Mouse (Mus musculus): ENCODE data around the gene Tmod4.

DNA sequence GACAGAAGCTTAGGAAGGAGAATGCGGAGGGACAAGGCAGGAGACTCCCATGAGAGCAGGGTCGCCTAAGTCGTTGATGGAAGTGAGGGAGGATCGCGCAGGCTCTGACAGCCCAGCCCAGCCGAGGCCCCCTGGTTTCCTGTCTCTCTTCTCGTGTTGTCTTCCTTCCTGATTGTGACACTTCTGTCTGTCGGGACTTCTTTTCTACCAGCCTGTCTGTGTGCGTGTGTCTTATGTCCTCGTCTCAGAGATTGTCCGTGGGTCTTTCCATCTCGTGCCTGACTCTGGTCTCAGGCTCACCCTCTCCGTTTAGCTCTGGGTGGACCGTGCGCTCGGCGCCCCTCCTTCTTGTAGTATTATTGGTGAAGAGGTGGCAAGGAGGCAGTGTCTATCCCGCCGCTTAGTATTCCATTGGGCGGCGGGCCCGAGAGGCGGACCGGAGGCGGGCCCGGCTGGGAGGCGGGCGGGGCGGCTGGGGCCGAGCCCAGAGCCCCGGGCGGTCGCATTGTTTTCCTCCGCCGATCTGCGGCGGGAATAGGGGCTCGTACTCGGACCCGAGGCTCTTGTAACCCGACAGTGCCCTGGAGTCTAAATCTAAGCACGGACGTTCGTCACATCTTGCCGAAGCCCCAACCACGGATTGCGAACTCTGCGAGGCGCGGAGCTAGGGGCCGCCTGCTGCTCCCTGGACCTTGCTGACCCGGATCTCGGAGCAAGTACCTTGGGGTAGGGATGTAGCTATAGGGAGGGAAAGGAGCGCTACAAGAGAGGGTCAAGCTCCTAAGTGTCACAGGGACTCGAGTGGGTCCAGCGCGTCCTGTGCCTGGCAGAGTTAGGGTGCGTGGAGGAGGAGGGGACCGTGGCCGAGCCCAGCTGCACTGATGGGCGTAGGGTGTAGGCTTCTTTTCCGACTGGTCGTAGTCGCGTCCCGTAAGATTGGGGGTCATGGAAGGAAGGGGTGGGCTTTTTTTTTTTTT is 36.0 kb downstream of the Tmod4 start, which contains the start of gene Sema6c:
- TF ChIP-seq CTCF (IDR thresholded peaks at IDR 0.05; ENCODE audit: extremely low read depth, insufficient read depth, low read length) (no peak), POLR2A (IDR thresholded peaks at IDR 0.05; ENCODE audit: extremely low read depth, insufficient read depth, low read length) (peak; percentile 91)
